Mouse (Mus musculus): ENCODE measurements around the gene Ift43. TPM values are rescaled to one million over a fixed set of nuclear protein-coding genes. Genes with fewer than 3 reads are reported as not detected.

Gene Ift43
- total RNA-seq, 2 experiments from 2014 or later = 30.7 to 34.2 TPM

DNA sequence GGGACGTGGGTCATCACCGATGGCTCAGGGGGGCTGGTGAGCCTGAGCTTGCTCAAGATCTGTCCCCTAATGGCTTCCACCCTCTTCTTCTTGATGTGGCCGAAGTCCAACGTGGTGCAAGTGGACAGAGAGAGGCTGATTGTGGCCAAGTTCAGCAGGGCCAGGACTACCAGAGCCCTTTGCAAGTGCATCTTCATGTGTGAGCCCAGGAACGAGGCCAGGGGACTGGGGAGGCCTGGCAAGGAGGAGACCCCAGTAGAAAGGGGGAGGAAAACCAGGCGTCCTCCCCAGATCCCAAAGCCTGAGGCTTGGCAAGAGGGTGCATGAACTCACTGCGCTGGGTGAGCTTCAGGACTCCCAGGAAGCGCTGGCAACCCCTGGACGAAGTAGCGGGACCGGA lies 4.6 kb upstream of the Ift43 start:
- no peak for DNase-seq (ENCODE audit: low spot score in 2 of 2)

DNA sequence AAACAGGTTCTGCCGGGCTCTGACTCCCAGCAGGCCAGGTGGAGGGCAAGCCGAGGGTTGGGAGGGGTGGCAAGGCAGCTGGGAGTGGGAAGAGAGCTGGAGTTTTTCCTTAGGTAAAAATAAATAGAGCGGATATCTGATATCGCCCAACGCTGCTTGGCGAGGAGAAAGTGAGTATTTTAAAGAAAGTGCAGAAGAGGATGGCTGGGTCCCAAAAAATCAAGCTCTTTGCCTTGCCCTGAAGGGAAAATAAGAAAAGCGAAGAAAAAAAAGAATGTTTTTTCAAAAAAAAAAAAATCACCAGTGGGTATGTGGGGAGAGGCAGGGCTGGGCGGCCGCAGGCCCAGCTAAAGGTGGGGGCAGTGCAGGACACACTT lies 4.2 kb upstream of the Ift43 start:
- DNase-seq (ENCODE audit: low spot score in 2 of 2) = no peak

DNA sequence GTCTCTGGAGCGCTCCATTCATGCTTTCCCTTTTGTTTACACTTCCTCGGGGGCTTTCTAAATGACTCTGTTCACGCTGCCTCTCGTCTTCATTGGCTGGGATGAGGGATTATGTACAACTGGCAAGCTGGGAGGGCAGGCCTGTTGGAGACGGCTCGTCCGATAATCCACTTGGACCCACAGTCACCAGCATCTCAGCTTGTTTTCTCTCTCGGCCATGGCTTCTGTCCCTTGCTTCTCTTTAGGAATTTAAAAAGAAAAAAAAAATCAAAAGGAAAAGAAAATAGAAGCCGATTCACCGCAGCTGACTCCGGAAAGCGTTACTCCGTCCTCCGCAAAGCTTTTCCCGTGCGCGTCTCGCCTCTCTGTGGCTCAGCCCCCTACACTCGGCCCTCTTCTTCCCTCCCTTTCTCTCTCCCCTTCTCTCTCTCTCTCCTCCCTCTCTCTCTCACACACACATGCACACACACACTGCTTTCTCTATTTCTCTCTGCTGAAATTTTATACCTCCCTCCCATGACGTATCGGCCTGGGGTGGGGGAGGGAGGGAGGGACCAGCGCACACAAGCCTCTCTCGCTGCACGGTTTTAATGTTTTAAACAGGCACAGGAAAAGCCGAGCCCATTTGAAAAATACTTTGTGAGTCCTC lies 3.7 kb upstream of the Ift43 start, which contains the start of gene Tgfb3:
Gene Tgfb3 (minus strand): TSS at position 489 of the 649 bp plus-strand sequence.
- no peak for DNase-seq (ENCODE audit: low spot score in 2 of 2)

DNA sequence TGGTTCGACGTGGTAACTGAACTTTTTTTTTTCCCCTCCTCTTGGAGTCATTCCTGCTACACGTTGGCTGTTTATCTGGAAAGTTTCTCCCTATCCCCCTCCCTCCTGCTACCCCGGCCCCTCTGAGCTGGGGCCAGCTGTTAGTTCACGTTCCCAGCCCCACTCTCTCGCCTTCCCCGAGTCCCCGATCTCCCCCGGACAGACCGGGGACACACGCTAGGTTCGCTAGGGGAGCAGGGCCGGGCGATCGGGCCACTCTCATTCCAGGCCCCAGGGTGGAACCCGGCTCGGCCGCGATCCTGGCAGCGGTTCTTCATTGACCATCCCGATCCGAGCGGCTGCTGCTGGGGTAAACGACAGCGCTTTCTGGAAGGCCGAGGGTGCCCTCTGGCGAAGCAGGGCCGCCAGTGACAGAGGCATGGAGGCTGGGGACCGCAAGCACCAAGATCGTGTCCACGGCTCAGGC lies 3.1 kb upstream of the Ift43 start:
- DNase-seq (ENCODE audit: low spot score in 2 of 2) = peak; percentile 81 to 86

DNA sequence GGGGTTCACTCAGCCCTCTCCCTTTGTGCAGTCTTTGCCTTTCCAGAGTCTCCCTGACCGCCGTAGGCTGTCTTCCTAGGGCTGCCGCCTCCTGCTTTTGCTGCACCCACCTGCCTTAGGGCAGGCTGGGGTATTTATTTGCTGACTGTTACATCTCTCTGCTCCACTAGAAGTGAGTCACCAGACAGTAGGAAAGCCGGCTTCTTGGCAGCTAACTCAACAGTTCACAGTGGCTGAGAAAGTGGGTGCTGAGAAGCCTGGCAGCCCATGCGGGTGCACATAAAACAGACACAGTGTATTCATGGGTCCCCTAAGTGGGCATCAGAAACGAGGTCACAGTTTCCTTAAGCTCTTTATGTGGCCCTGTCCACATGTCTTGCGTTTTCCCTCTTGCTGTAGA lies 3.5 kb downstream of the Ift43 start:
- DNase-seq (ENCODE audit: low spot score in 2 of 2) = no peak

DNA sequence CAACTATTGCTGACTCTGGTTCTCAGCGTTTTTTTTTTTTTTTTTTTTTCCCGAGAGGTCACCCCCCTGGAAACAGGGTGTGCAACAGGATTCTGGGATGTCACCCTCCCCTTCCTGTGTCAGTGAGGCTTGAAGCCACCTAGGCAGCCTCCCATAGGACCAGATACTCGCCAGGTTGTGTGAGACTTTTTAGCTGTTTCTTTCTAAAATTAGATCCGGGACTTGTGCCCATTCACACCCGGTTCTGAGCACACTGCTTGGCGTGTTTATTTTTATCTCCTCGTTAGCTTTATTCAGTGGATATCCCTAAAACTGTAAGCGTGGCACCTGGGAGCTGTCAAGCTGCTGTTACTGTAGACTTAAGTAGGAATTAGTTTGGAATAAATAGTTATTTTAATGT lies 4.2 kb downstream of the Ift43 start:
- no peak for DNase-seq (ENCODE audit: low spot score in 2 of 2)

DNA sequence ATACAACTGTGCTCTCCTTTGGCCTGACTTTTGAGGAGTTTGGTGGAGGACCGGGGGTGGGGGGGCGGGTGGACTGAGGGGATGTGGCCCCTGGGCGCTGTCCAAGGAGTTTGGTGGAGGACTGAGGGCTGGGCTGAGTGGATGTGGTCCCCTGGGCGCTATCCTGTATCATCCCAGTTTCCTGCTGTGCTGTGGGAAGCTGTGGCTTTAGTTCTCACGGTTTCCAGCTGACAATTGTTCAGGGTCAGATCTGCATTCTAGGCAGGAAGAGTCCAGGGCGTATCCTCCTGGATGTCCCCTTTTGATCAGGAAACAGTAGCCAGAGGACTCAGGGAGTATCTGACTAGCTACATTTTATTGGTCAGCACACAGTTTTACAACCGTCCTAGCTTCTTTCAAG lies 5.7 kb downstream of the Ift43 start:
- DNase-seq (ENCODE audit: low spot score in 2 of 2) = no peak

DNA sequence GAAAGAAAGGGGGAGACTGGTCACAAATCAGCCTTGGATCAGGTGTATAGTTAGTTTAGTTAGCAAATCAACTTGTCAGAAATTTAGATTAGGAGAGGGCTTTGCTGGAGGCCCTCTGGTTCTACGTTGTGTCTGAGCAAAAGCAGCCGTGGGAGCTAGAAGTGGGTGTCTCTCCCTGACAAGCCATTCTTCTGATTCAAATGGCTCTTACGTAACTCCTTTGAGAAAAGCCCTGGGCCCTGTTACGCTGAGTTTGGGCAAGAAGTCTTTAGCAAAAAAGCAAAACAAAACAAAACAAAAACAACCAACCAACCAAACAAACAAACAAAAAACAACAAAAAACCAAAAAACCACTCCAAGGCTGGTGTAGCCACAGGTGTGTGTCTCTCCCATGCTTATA lies 8.4 kb downstream of the Ift43 start:
- DNase-seq (ENCODE audit: low spot score in 2 of 2) = no peak

DNA sequence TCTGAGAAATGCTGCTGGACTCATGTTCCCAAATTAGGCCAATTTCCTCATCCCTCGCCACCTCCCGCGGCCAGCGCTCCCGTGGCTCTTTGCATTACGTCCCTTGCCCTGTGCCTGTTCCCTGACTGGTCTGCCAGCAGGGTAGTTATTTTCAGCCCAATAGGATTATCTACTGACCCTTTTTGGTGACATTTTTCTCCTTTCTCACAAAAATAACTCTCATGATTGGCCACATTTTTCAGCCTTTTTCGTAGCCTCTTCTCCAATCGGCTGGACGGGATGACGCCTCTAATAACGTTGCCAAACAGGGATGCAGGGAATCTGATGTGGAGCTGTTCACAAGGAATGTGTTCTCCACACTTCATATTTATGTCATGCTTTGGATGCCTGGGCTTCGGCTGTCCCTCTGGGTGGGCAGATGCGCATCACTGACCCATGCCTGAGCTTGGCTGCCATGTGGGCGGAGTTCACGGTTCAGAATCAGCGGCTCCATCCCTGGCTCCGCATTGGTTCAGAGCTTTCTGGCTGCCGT lies 9.3 kb downstream of the Ift43 start:
- no peak for DNase-seq (ENCODE audit: low spot score in 2 of 2)

DNA sequence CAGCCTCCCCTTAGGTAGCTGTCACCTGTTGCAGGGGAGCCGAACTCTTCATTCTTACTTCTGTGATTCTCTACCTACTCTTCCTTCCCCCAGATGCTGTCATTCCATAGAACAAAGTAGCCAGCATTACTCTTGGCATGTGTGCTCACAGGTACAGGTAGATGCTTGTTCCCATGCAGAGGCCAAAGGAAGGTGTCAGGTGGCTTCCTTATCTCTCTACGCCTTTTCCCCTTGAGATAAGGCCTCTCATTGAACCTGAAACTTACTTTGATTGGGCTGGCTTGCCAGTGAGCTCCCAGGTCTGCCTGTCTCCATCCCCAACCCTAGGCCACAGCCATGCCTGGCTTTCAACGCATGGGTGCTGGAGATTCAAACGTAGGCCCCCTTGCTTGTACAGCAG lies 11.7 kb downstream of the Ift43 start:
- no peak for DNase-seq (ENCODE audit: low spot score in 2 of 2)

DNA sequence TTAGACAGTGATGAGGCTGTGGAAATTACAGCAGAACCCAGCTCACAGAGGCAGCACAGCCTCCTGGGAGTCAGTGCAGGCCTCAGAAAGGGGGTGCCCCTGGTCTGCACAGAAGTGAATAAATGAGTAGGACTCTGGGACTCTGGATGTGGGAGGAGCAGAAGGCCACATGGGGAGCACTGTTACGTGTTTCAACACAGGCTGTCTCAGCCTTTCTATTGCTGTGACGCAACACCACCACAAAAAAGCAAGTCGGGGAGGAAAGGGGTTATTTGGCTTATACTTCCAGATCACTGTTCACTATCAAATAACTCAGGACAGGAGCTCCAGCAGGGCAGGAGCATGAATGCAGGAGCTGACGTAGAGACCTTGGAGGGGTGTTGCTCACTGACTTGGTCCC lies 13.5 kb downstream of the Ift43 start:
- no peak for DNase-seq (ENCODE audit: low spot score in 2 of 2)

DNA sequence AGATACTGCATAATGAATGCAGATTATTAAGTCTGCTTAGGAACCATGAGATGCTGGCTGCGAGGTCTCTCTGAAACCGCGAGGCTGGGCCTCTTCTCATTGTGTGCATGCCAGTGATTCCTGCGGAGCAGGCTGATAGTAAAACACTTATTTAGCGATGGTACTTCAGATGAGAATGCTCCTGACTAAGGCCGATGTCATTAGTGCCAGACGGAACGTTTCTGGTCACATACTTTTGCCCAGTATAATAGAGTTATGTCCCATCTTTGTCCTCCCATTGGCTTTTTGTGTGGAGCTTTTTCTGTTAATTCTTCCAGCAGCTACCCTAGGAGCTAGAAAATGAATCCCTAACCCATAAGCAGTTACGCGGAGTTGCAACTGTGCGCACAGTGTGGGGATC lies 15.4 kb downstream of the Ift43 start:
- DNase-seq (ENCODE audit: low spot score in 2 of 2) = no peak

DNA sequence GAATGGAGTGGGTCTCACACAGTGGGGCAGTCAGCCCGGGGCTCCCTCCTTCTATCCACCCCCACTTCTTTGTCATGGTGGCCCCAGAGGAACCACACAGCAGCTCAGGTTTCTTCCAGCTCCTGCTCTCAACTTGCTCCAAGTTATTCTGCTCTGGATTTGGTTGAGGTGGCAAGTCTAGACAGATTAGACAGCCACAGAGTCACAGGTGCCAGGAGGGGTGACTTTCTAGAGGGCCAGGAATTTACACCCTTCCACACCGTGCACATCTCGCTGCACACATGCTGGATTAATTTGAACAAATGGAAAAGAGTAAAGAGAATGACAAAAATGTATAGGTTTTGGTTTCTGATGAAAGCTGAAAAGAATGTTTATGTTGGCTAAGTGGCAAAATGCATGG lies 18.4 kb downstream of the Ift43 start:
- DNase-seq (ENCODE audit: low spot score in 2 of 2) = no peak

DNA sequence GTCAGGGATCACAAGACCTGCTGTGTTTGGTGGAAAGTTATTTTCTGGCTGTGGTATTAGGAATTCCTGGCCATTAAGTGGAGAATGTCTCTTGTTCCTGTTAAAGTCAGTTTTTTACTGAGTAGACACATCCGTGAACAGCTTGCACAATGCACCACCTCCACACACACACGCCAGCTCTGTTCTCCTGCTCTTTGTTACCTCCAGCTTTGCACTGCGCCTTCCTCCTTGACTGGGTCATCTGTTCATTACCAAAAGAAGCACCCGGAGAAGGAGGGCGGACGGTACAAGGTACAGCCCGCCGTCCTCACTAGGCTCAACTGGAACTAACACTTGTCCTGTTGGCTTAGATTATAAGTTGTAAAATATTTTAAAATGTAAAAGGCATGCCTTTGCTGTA lies 20.3 kb downstream of the Ift43 start:
- DNase-seq (ENCODE audit: low spot score in 2 of 2) = no peak

DNA sequence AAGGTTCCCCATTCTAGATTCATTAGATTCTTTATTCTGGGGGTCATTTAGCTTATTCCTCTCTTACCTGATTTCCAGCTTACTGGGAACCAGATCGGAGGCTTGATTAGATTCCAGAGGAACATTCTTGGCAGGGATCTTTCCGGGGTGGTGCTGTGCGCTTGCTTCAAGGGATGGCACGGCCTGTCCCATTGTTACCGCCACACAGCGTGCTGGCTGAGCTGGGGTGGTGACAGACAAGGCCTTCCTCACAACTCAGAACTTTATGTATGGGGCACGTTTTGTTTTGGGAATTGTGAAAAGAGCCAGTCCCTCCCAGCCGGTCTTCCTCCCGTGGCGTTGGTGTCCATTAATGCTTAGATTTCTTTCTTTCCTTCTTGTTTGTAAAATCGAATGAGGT lies 21.1 kb downstream of the Ift43 start:
- DNase-seq (ENCODE audit: low spot score in 2 of 2) = no peak

DNA sequence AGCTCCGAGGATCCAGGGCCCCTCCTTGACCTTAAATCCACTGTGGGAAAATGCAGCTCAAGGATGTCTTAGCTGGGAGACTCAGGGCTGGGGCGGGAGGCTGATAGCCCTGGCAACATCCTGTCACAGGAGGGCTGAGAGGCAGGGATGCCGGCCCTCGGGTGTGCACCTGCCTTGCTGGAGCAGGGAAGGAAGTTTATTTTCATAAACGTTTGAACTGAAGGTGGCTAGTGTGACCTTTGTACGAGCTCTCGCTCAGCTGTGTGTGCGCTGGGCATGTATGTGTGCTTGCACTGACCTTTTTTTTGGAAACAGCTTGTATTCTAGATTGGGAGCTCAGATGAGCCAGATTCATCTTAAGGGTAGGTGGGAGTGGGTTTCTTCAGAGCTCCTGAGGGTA lies 21.5 kb downstream of the Ift43 start:
- DNase-seq (ENCODE audit: low spot score in 2 of 2) = no peak

DNA sequence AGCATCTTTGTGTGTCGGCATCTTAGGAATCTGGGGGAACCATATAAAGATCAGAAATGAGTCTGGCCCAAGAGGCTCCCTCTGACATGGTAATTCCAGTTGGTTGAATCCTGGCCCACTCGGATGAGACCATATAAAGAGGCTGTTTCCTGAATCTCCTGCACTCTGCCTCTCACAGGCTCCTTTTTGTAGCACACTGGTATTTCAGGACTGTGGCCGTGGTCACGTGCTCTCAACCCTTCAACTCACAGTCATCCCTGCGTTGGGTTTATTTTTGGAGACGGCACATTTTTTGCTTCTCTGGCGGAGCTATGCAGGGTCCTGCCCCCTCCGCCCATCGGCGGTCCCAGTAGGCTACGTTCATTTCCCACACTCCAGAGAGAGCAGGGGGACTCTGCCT lies 22.0 kb downstream of the Ift43 start:
- DNase-seq (ENCODE audit: low spot score in 2 of 2) = no peak

DNA sequence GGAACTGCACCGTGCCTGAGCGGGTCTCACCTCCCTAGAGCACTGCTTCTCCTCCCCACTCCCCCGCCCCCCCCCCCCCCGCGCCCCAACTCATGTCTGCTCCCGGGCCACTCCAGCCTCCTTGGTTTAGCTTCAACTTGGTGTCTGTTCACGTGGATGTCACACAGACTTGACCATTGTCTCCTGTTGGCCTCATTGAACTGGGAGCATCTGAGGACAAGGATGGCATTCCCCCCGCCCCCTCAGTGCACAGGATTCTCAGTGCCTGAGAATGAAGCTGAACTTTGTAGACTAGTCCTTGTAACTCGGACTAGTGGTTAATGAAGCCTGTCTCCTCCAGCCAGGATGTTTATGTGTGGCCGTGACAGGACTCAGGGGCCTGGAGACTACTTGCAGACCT lies 23.2 kb downstream of the Ift43 start:
- DNase-seq (ENCODE audit: low spot score in 2 of 2) = no peak

DNA sequence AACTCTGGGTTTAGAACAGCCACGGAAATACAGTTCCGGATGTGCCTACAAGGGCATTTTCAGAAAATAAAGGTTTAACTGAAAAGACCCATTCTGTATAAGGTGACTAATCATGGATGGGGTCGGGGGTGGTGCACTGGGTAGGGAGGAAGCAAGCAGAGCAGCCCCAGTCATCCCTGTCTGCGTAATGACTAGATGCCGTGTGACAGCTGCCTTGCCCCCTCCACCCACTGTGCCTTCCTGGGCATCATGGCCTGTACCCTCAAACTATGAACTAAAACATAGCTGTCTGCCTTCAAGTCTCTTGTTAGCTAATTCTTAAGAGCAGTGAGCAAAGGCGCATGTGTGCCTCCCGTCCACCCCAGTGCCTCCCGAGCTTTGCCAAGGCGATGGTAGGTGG lies 23.7 kb downstream of the Ift43 start:
- DNase-seq (ENCODE audit: low spot score in 2 of 2) = no peak

DNA sequence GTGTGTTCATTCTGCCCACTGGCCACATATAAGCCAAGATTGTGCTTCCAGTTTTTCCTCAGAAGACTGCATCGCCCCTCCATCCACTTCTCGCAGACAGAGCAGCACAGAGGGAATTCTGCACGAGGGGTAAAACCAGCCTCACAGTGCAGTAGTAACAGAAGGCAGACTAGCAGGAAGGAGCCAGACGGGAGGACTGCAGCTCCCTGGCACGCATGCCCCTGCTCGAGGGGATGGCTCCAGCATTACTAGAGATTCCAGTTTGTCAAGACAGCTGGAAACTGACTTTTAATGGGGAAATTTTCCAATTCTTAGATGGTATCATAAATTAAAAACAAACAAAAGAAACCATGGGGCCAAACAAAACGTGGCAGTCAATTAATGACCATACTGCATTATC lies 25.3 kb downstream of the Ift43 start:
- no peak for DNase-seq (ENCODE audit: low spot score in 2 of 2)

DNA sequence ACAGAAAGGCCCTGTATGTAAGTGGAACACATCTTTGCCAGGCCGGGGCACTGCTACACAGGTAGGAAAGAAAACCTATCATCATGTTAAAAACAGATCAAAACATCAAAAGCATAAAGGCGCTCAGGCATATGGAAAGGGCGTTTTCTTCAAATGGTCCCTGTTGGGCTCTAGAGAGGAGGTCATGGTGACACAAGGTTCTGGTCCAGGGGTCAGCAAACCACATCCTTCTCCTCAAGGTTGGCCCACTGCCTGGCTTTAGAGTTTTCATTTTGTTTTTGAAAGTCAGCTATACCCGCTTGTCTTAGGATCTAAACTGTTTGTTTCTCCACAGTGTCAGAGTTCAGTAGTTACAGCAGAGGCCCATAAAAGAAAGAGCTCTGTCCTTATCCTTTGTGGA lies 27.2 kb downstream of the Ift43 start:
- DNase-seq (ENCODE audit: low spot score in 2 of 2) = no peak

DNA sequence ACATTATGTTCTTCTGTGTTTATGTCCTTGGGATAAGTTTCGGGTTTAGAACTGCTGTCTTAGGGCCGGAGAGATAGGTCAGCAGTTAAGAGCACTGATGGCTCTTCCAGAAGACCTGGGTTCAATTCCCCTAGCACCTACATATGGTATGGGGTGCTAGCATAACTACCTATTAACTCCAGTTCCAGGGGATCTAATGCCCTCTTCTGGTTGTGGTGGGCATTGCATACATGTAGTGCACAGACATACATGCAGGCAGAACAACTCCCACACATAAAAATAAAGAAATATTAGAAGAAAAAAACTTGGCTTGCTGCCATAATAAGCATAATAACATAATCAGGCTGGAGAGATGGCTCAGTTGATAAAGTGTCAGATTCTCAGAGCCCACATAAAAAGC lies 28.3 kb downstream of the Ift43 start:
- DNase-seq (ENCODE audit: low spot score in 2 of 2) = no peak

DNA sequence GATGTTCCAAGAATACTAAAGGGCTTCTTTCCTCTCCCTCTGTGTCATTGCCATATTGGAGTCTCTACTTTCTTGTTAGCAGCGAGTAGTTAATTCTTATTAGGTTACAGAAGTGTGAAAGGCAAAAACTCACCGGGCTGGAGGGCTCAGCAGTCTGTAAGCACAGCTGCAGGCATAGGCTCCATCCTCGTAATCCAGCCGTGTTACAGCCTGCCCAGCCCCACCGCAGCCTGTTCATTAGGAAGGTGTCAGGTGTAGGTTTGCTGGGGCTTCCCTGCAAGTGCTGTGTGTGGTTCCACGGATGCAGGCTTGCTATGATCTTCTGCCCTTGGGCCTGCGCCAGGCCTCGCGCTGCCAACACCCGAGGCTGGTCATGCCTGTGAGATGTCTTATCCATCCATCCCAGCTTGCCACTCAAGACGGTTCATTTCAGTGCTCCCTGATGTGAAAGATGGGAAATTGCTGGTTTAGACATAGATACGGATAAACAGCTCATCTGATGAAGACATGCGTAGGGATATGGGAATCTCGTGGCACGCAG lies 34.0 kb downstream of the Ift43 start:
- DNase-seq (ENCODE audit: low spot score in 2 of 2) = no peak

All from adrenal gland, postnatal 4 days (tissue).